Mouse (Mus musculus): ENCODE measurements around the gene Defa36. TPM values are rescaled to one million over a fixed set of nuclear protein-coding genes. Genes with fewer than 3 reads are reported as not detected.

The Defa36 gene
- polyA plus RNA-seq (2012; rRNA removed): not detected in 2 replicates

DNA sequence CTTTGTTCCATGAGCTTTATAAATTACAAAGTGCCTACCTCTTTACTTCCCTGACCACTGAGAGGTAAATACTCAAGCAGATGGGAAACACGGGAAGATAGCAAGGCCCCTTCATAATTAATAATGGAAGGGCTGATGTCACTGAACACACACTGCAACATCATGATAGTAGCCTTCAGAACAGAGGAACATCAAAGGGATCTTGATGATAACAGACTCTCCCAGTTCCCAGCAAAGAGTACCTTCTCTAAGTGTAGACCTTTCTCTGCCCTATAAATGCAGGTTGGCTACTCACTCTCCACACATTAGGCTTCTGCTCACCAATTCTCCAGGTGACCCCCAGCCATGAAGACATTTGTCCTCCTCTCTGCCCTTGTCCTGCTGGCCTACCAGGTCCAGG is at the start of gene Defa36:
Defa36 (plus strand) TSS at position 301 of the 400 bp plus-strand sequence.

DNA sequence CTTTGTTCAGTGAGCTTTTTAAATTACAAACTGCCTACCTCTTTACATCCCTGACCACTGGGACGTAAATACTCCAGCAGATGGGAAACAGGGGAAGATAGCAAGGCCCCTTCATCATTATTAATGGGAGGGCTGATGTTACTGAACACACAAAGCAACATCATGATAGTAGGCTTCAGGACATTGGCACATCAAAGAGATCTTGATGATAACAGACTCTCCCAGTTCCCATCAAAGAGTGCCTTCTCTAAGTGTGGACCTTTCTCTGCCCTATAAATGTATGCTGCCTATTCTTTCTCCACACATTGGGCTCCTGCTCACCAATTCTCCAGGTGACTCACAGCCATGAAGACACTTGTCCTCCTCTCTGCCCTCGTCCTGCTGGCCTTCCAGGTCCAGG is 49.0 kb upstream of the Defa36 start, which contains the start of gene Defa2:
Defa2 (plus strand) TSS at position 301 of the 400 bp plus-strand sequence.

DNA sequence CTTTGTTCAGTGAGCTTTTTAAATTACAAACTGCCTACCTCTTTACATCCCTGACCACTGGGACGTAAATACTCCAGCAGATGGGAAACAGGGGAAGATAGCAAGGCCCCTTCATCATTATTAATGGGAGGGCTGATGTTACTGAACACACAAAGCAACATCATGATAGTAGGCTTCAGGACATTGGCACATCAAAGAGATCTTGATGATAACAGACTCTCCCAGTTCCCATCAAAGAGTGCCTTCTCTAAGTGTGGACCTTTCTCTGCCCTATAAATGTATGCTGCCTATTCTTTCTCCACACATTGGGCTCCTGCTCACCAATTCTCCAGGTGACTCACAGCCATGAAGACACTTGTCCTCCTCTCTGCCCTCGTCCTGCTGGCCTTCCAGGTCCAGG is 35.7 kb upstream of the Defa36 start, which contains the start of gene Defa33:
Defa33 (plus strand) TSS at position 301 of the 400 bp plus-strand sequence.

DNA sequence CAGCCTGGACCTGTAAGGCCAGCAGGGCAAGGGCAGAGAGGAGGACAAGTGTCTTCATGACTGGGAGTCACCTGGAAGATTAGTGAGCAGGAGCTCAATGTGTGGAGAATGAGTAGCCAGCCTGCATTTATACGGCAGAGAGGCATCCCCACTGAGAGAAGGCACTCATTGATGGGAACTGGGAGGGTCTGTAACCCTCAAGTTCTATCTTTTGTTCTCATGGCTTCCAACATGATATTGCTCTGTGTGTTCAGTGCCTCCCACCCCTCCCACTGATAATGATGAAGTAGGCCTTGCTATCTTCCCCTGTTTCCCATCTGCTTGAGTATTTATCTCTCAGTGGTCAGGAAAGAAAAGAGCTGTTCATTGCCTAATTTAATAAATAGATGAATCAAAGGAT is 29.2 kb downstream of the Defa36 start, which contains the start of gene Gm7849:
Gm7849 (minus strand) TSS at position 101 of the 400 bp plus-strand sequence.

Other genes starting within 250 kb of the Defa36 start
- not detected in 2 replicates for gene Defa31, start 235.8 kb upstream of the Defa36 start, polyA plus RNA-seq (2012; rRNA removed)
- gene Gm15293, start 225.8 kb upstream of the Defa36 start, polyA plus RNA-seq (2012; rRNA removed): not detected in 2 replicates
- not detected in 2 replicates for gene Gm15292, start 177.7 kb upstream of the Defa36 start, polyA plus RNA-seq (2012; rRNA removed)
- not detected in 2 replicates for gene Defa27, start 111.9 kb upstream of the Defa36 start, polyA plus RNA-seq (2012; rRNA removed)
- gene Defa29, start 100.4 kb upstream of the Defa36 start, polyA plus RNA-seq (2012; rRNA removed): not detected in 2 replicates
- gene Defa2, start 48.9 kb upstream of the Defa36 start, polyA plus RNA-seq (2012; rRNA removed): not detected in 2 replicates
- not detected in 2 replicates for gene Defa33, start 35.6 kb upstream of the Defa36 start, polyA plus RNA-seq (2012; rRNA removed)
- not detected in 2 replicates for gene Gm7849, start 29.1 kb downstream of the Defa36 start, polyA plus RNA-seq (2012; rRNA removed)
- 0.83 TPM in 1 of 2 replicates, not detected in the other for gene Defa20, start 81.8 kb downstream of the Defa36 start, polyA plus RNA-seq (2012; rRNA removed)
- 0.83 TPM in 1 of 2 replicates, not detected in the other for gene Defa32, start 101.6 kb downstream of the Defa36 start, polyA plus RNA-seq (2012; rRNA removed)
- not detected in 2 replicates for gene Defa37, start 138.0 kb downstream of the Defa36 start, polyA plus RNA-seq (2012; rRNA removed)
- not detected in 2 replicates for gene Defa28, start 155.6 kb downstream of the Defa36 start, polyA plus RNA-seq (2012; rRNA removed)
- 1.2 TPM in 1 of 2 replicates, not detected in the other for gene Gm7861, start 167.1 kb downstream of the Defa36 start, polyA plus RNA-seq (2012; rRNA removed)
- not detected in 2 replicates for gene Defa26, start 190.8 kb downstream of the Defa36 start, polyA plus RNA-seq (2012; rRNA removed)
- not detected in 2 replicates for gene Defa17, start 228.4 kb downstream of the Defa36 start, polyA plus RNA-seq (2012; rRNA removed)
- gene Defa34, start 238.4 kb downstream of the Defa36 start, polyA plus RNA-seq (2012; rRNA removed): not detected in 2 replicates